Mouse (Mus musculus) C2C12 (cell line): Measurements from ENCODE around the gene Fam189a2. TPM values are rescaled to one million over a fixed set of nuclear protein-coding genes. Genes with fewer than 3 reads are reported as not detected.

Experiments
- H3K27me3 ChIP-seq: one replicate; pipeline ENCODE4 v1.6.1; 2011; ENCODE audit not compliant: control insufficient read depth, insufficient read depth, insufficient read length
- H3K36me3 ChIP-seq: one replicate; pipeline ENCODE4 v1.6.1; 2011; ENCODE audit not compliant: control insufficient read depth, insufficient read depth
- H3K4me3 ChIP-seq: one replicate; pipeline ENCODE4 v1.5.1; 2011; ENCODE audit warnings: mild to moderate bottlenecking, control low read depth; ENCODE audit not compliant: poor library complexity, insufficient read depth, severe bottlenecking
- H3K79me2 ChIP-seq: one replicate; pipeline ENCODE4 v1.6.1; 2011; ENCODE audit not compliant: control insufficient read depth, insufficient read depth
- H3K79me3 ChIP-seq: one replicate; pipeline ENCODE4 v1.6.1; 2011; ENCODE audit warnings: low read depth, control low read depth
- H3ac ChIP-seq: one replicate; pipeline ENCODE3; 2011; ENCODE audit warnings: low read depth; ENCODE audit not compliant: control insufficient read depth, insufficient read length
- CEBPB ChIP-seq: IDR thresholded peaks from one replicate; pipeline ENCODE4 v1.6.1; 2011; ENCODE audit warnings: low read depth, mild to moderate bottlenecking, control low read depth, moderate library complexity
- CTCF ChIP-seq: IDR thresholded peaks from one replicate; pipeline ENCODE4 v1.5.1; 2011; ENCODE audit not compliant: control insufficient read depth, insufficient read depth, insufficient read length
- FOSL1 ChIP-seq: IDR thresholded peaks from one replicate; pipeline ENCODE4 v1.8.0; 2011; ENCODE audit warnings: mild to moderate bottlenecking, low read length; ENCODE audit not compliant: poor library complexity, insufficient read depth, severe bottlenecking
- MAX ChIP-seq: IDR thresholded peaks from one replicate; pipeline ENCODE4 v1.6.1; 2011; ENCODE audit warnings: mild to moderate bottlenecking, control low read depth
- MYOD1 ChIP-seq: IDR thresholded peaks from one replicate; pipeline ENCODE4 v1.6.1; 2011; ENCODE audit warnings: low read depth; ENCODE audit not compliant: control insufficient read depth, insufficient read length
- MYOG ChIP-seq: IDR thresholded peaks from one replicate; pipeline ENCODE4 v1.6.1; 2011; ENCODE audit not compliant: control insufficient read depth, insufficient read length; ENCODE audit errors: extremely low read depth
- USF1 ChIP-seq: IDR thresholded peaks from one replicate; pipeline ENCODE4 v1.6.1; 2011; ENCODE audit warnings: low read depth, mild to moderate bottlenecking, control low read depth, moderate library complexity
- polyA plus RNA-seq: library from polyadenylated mRNA; unstranded; fragments of >200 nt; fragmentation: generic; extraction: Trizol; gene quantifications from one replicate; pipeline ENCODE4 v1.2.1, GENCODE M21; 2012; ENCODE audit warnings: missing spikeins

Fam189a2 gene
- polyA plus RNA-seq, 1 experiment, result 0.42 TPM

- no peaks in the 10 kb centered on the region for H3K36me3 ChIP-seq
- no peak overlapping the region for H3ac ChIP-seq
- H3K4me3 ChIP-seq, result no peak overlapping the region
- H3K79me3 ChIP-seq, result no peaks in the 10 kb centered on the region
- TF ChIP-seq MAX (no peak), CEBPB (no peak), MYOG (no peak), MYOD1 (no peak), USF1 (no peak), CTCF (no peak), FOSL1 (no peak)
- no peaks in the 10 kb centered on the region for H3K27me3 ChIP-seq
- no peaks in the 10 kb centered on the region for H3K79me2 ChIP-seq
Measured at GRCm38 (mm10) chr19:23967156-23967555, 63.7 kb downstream of the Fam189a2 start.

DNA sequence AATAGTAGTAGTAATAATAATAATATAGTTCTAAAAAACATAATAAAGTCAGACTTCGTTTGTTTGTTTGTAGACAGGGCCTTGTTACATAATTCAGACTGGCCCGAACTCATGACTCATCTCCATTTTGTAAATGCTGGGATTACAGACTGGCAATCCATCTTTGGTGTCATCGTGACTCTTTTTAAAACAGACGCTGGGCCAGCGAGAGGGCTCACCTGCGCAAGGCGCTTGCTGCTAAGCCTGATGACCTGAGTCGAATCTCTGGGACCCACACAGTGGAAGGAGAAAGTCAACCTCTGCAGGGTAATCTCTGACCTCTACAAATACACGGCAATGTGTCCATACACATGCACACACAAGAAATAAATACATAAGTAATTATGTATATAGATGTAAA, 64.4 kb downstream of the Fam189a2 start:
- Histone ChIP-seq H3ac (no peak overlapping the region), H3K79me2 (no peaks in the 10 kb centered on the region), H3K27me3 (no peaks in the 10 kb centered on the region), H3K79me3 (no peaks in the 10 kb centered on the region), H3K36me3 (no peaks in the 10 kb centered on the region), H3K4me3 (no peak overlapping the region)
- TF ChIP-seq CEBPB (no peak), CTCF (no peak), MYOG (no peak), FOSL1 (no peak), MYOD1 (no peak), MAX (no peak), USF1 (no peak)

GRCm38 (mm10) chr19:23964401-23964910, 66.4 kb downstream of the Fam189a2 start:
- Histone ChIP-seq H3K36me3 (no peaks in the 10 kb centered on the region), H3K4me3 (no peak overlapping the region), H3K79me3 (no peaks in the 10 kb centered on the region), H3ac (no peak overlapping the region), H3K79me2 (no peaks in the 10 kb centered on the region), H3K27me3 (no peaks in the 10 kb centered on the region)
- TF ChIP-seq MAX, result no peak
- no peak for TF ChIP-seq MYOD1
- no peak for TF ChIP-seq CTCF
- TF ChIP-seq USF1, result no peak
- no peak for TF ChIP-seq MYOG
- no peak for TF ChIP-seq CEBPB
- TF ChIP-seq FOSL1, result no peak

DNA sequence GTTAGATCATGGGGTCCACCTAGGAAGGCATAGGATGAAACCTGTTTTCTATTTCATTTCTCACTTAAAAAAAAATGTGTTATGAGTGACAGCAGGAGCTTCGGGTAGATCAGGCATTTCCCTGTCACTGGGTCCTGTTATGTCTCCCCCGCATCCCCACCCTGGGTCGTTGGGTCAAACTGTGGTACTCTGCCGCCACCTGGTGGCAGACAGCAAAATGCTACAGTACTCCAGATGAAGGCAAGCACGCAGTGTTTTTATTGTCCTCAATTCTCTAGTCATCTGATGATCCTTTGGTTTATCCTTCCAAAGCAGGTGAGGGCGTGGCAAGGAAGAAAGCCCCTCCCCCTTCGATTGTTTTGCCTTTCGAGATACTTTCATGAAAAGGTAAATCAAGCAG, 69.3 kb downstream of the Fam189a2 start:
- Histone ChIP-seq H3ac (no peak overlapping the region), H3K27me3 (no peaks in the 10 kb centered on the region), H3K79me3 (no peaks in the 10 kb centered on the region), H3K4me3 (no peak overlapping the region), H3K36me3 (no peaks in the 10 kb centered on the region), H3K79me2 (no peaks in the 10 kb centered on the region)
- TF ChIP-seq CTCF (peak; percentile 77), USF1 (no peak)

DNA sequence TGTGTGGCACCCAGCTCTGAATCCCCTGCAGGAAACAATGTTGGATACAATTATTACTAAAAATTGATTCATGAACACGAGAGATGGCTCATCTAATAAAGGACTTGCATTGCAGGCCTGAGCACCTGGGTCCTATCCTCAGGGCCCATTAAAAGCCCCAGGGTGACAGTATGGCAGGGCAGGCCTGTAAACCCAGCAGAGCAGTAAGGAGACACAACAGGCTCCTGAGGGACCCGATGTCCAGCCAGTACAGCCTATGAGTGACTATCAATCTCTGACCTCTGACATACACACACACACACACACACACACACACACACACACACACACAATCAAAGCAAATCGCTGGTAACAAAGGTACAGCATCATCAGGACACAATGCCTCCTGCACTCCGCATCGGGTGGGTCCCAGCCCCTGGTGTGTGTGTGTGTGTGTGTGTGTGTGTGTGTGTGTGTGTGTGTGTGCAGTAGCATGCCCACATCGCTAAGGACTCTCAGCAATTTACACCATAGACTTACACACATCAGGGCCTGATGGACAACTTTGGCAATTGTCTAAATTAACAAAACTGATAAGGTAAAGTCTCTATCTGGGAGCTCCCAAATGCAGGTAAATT, 69.9 kb downstream of the Fam189a2 start:
- no peak overlapping the region for H3K4me3 ChIP-seq
- no peaks in the 10 kb centered on the region for H3K79me2 ChIP-seq
- TF ChIP-seq CEBPB (no peak), MAX (no peak), MYOG (no peak)
- no peaks in the 10 kb centered on the region for H3K79me3 ChIP-seq
- H3K36me3 ChIP-seq, result no peaks in the 10 kb centered on the region
- no peaks in the 10 kb centered on the region for H3K27me3 ChIP-seq
- no peak overlapping the region for H3ac ChIP-seq

GRCm38 (mm10) chr19:23960275-23960674, 70.5 kb downstream of the Fam189a2 start:
- Histone ChIP-seq H3K27me3 (no peaks in the 10 kb centered on the region), H3K36me3 (no peaks in the 10 kb centered on the region), H3K4me3 (no peak overlapping the region), H3K79me3 (no peaks in the 10 kb centered on the region), H3K79me2 (no peaks in the 10 kb centered on the region), H3ac (no peak overlapping the region)
- TF ChIP-seq CTCF, result no peak
- TF ChIP-seq MYOD1, result no peak
- TF ChIP-seq USF1, result no peak
- TF ChIP-seq MYOG, result no peak
- TF ChIP-seq CEBPB, result no peak
- TF ChIP-seq FOSL1, result no peak
- no peak for TF ChIP-seq MAX
